Mouse (Mus musculus): Measurements from ENCODE around the gene Gpx6. TPM values are rescaled to one million over a fixed set of nuclear protein-coding genes. Genes with fewer than 3 reads are reported as not detected.

The Gpx6 gene
- 0.15 TPM in 1 of 2 replicates, not detected in the other for polyA plus RNA-seq (2014; fragmentation: Nextera tagmentation; extraction: Ambion mirVana)

DNA sequence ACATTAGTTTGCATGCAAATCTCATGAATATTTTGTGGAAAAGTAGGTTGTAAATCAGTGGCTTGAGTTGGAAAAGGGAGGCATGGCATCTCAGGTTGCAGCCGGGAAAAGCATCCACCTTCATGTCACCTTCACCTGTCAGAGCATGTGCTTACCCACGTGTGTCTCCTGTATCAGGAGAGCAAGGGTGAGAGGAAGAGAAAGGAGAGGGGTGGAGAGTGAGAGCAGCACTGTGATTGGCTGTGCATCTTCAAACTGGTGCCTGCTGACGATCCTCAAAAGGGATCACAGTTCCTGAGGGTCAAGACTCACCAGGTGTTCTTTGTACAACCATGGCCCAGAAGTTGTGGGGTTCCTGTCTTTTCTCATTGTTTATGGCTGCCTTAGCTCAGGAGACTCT, at the start of gene Gpx6:
TSS of gene Gpx6 (plus strand) at position 200 of the 400 bp plus-strand sequence.
- Histone ChIP-seq H3K4me2 (replicated peaks) (no peak within 1 kb of the TSS), H3K9me3 (ENCODE audit: control insufficient read depth, low read length) (no peaks in the 10 kb centered on the region), H3K27ac (no peak within 1 kb of the TSS), H3K9ac (no peak within 1 kb of the TSS), H3K4me1 (replicated peaks; ENCODE audit: control insufficient read depth, insufficient read depth, low read length) (no peaks in the 10 kb centered on the region), H3K27me3 (ENCODE audit: control insufficient read depth, insufficient read depth, low read length) (no peaks in the 10 kb centered on the region), H3K36me3 (replicated peaks; ENCODE audit: control insufficient read depth, insufficient read depth) (no peaks in the 10 kb centered on the region), H3K4me3 (replicated peaks; ENCODE audit: low read length) (no peak within 1 kb of the TSS)
- DNase-seq (ENCODE audit: low spot score) (no peak), ATAC-seq (ENCODE audit: low FRiP score) (no peak)
- WGBS, result 22% methylated on average over 3 of the region's 3 CpGs

DNA sequence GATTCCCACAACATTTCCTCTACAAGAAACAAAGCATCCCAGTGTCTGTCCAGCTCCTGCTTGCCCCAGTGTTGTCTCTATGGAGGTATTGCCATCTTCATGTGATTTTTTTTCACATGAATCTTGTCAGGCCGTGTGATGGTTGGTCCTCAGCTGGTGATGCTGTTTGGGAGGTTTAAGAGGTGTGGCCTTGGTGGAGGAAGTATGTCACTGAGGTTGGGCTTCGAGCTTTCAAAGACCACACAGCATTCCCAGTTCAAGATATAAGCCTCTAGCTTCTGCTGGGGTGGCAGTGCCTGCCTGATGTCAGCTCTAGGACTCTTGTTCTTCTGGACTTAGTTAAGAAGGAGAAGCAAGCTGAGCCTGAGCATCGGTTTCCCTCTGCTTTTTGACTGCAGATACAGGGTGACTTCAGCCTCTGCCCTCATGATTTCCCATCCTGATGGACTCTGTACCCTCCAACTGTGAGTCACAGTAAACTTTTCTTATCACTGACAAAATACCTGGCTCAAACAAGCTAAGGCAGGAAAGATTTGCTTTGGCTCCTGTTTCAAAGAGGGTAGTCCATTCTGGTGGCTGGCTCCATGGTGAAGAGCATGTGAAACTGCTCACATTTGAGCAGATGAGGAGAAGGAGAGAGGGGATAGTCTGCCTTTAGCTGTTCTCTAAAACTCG, 49.0 kb upstream of the Gpx6 start:
- ATAC-seq (ENCODE audit: low FRiP score) (no peak), DNase-seq (ENCODE audit: low spot score) (no peak)
- H3K36me3 ChIP-seq (replicated peaks; ENCODE audit: control insufficient read depth, insufficient read depth), result no peaks in the 10 kb centered on the region
- no peaks in the 10 kb centered on the region for H3K9me3 ChIP-seq (ENCODE audit: control insufficient read depth, low read length)
- H3K27ac ChIP-seq, result no peak overlapping the region
- 79% methylated on average over 4 of the region's 4 CpGs for WGBS
- no peak overlapping the region for H3K4me2 ChIP-seq (replicated peaks)
- 0 out of 2 replicates have a peak, but pooled peaks cover 3% of the 10 kb centered on the region for H3K4me1 ChIP-seq (replicated peaks; ENCODE audit: control insufficient read depth, insufficient read depth, low read length)
- H3K27me3 ChIP-seq (ENCODE audit: control insufficient read depth, insufficient read depth, low read length), result peaks cover 33% of the 10 kb centered on the region; the same call in 1 of the 2 replicates
- no peak overlapping the region for H3K4me3 ChIP-seq (replicated peaks; ENCODE audit: low read length)
- no peak overlapping the region for H3K9ac ChIP-seq

- DNase-seq (ENCODE audit: low spot score), result no peak
- peak overlapping the region; percentile 46; the same call in 1 of the 2 replicates for H3K9ac ChIP-seq
- H3K4me2 ChIP-seq (replicated peaks), result peak overlapping the region; percentile 47
- no peak overlapping the region for H3K27ac ChIP-seq
- WGBS, result under 1% methylated on average over 11 of the region's 11 CpGs
- peak overlapping the region; percentile 34 for H3K4me3 ChIP-seq (replicated peaks; ENCODE audit: low read length)
- H3K36me3 ChIP-seq (replicated peaks; ENCODE audit: control insufficient read depth, insufficient read depth), result no peaks in the 10 kb centered on the region
- peaks cover 41% of the 10 kb centered on the region; the same call in 1 of the 2 replicates for H3K27me3 ChIP-seq (ENCODE audit: control insufficient read depth, insufficient read depth, low read length)
- 0 out of 2 replicates have a peak, but pooled peaks cover 3% of the 10 kb centered on the region for H3K4me1 ChIP-seq (replicated peaks; ENCODE audit: control insufficient read depth, insufficient read depth, low read length)
- H3K9me3 ChIP-seq (ENCODE audit: control insufficient read depth, low read length), result no peaks in the 10 kb centered on the region
- no peak for ATAC-seq (ENCODE audit: low FRiP score)
These were observed 48.0 kb upstream of the Gpx6 start for GRCm38 (mm10) chr13:21263910-21264309.

DNA sequence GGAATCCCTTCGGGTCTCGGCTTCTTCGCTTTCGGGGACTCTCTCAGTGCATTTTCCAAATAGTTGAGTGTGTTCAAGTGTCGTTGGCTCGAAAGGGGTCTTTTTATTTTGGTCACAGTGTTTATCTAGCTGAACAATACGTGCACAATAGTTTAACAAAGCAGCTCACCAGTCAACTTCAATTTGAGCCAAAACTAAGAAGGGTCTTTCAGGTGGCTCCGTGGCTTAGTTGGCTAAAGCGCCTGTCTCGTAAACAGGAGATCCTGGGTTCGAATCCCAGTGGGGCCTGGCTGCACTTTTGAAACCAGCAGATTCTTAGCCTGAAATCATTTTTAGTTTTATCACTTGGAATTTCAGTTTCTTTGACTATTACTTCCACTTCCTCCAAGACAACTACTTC, 47.6 kb upstream of the Gpx6 start:
- Histone ChIP-seq H3K9ac (peak overlapping the region; percentile 46; the same call in 1 of the 2 replicates), H3K4me2 (replicated peaks) (peak overlapping the region; percentile 47), H3K4me3 (replicated peaks; ENCODE audit: low read length) (peak overlapping the region; percentile 34), H3K36me3 (replicated peaks; ENCODE audit: control insufficient read depth, insufficient read depth) (no peaks in the 10 kb centered on the region), H3K9me3 (ENCODE audit: control insufficient read depth, low read length) (no peaks in the 10 kb centered on the region), H3K27me3 (ENCODE audit: control insufficient read depth, insufficient read depth, low read length) (peaks cover 41% of the 10 kb centered on the region; the same call in 1 of the 2 replicates), H3K4me1 (replicated peaks; ENCODE audit: control insufficient read depth, insufficient read depth, low read length) (0 out of 2 replicates have a peak, but pooled peaks cover 3% of the 10 kb centered on the region), H3K27ac (no peak overlapping the region)
- peak; percentile 86 for DNase-seq (ENCODE audit: low spot score)
- under 1% methylated on average over 11 of the region's 11 CpGs for WGBS
- ATAC-seq (ENCODE audit: low FRiP score), result no peak

DNA sequence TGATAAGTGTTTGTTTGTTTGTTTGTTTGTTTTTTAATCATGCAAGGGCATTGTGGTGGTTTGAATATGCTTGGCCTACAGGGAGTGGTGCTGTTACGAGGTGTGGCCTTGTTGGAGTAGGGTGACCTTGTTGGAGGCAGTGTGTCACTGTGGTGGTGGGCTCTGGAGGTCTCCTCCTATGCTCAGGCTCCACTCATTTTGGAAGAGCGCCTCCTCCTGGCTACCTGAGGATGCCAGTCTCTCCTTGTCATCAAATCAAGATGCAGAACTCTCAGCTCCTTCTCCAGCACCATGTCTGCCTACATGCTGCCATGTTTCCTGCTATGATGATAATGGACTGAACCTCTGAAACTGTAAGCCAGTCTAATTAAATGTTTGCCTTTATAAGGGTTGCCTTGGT, 46.2 kb upstream of the Gpx6 start:
- H3K4me2 ChIP-seq (replicated peaks), result no peak overlapping the region
- H3K4me3 ChIP-seq (replicated peaks; ENCODE audit: low read length), result no peak overlapping the region
- no peaks in the 10 kb centered on the region for H3K36me3 ChIP-seq (replicated peaks; ENCODE audit: control insufficient read depth, insufficient read depth)
- no peak overlapping the region for H3K27ac ChIP-seq
- H3K9ac ChIP-seq, result no peak overlapping the region
- 39% methylated on average over 2 of the region's 2 CpGs for WGBS
- H3K9me3 ChIP-seq (ENCODE audit: control insufficient read depth, low read length), result no peaks in the 10 kb centered on the region
- H3K4me1 ChIP-seq (replicated peaks; ENCODE audit: control insufficient read depth, insufficient read depth, low read length), result 0 out of 2 replicates have a peak, but pooled peaks cover 3% of the 10 kb centered on the region
- no peak for DNase-seq (ENCODE audit: low spot score)
- no peak for ATAC-seq (ENCODE audit: low FRiP score)
- H3K27me3 ChIP-seq (ENCODE audit: control insufficient read depth, insufficient read depth, low read length), result peaks cover 40% of the 10 kb centered on the region; the same call in 1 of the 2 replicates

DNA sequence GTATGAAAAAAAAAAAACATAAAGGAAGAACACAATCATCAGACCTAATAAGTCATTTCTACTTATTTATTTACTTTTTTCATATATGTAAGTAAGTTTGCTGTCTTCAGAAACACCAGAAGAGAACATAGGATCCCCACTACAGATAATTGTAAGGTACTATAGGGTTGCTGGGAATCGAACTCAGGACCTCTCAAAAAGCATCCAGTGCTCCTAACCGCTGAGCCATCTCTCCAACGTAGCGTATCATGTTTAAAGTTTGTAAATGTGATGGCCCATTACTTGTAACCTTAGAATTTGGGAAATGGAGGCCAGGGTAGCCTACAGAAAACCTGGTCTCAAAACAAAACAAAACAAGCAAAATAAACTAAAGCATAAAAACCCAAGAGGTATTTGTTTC, 44.4 kb upstream of the Gpx6 start:
- H3K9me3 ChIP-seq (ENCODE audit: control insufficient read depth, low read length), result no peaks in the 10 kb centered on the region
- peak overlapping the region; percentile 29 for H3K4me2 ChIP-seq (replicated peaks)
- H3K36me3 ChIP-seq (replicated peaks; ENCODE audit: control insufficient read depth, insufficient read depth), result no peaks in the 10 kb centered on the region
- H3K27ac ChIP-seq, result no peak overlapping the region
- peak overlapping the region; percentile 8; the same call in 1 of the 2 replicates for H3K4me3 ChIP-seq (replicated peaks; ENCODE audit: low read length)
- no peak for DNase-seq (ENCODE audit: low spot score)
- H3K4me1 ChIP-seq (replicated peaks; ENCODE audit: control insufficient read depth, insufficient read depth, low read length), result 0 out of 2 replicates have a peak, but pooled peaks cover 3% of the 10 kb centered on the region
- WGBS, result 16% methylated on average over 4 of the region's 4 CpGs
- H3K9ac ChIP-seq, result no peak overlapping the region
- peaks cover 30% of the 10 kb centered on the region; the same call in 1 of the 2 replicates for H3K27me3 ChIP-seq (ENCODE audit: control insufficient read depth, insufficient read depth, low read length)
- no peak for ATAC-seq (ENCODE audit: low FRiP score)

GRCm38 (mm10) chr13:21268262-21268661, 43.7 kb upstream of the Gpx6 start:
- 0 out of 2 replicates have a peak, but pooled peaks cover 3% of the 10 kb centered on the region for H3K4me1 ChIP-seq (replicated peaks; ENCODE audit: control insufficient read depth, insufficient read depth, low read length)
- peak overlapping the region; percentile 29; the same call in 1 of the 2 replicates for H3K4me2 ChIP-seq (replicated peaks)
- no peaks in the 10 kb centered on the region for H3K9me3 ChIP-seq (ENCODE audit: control insufficient read depth, low read length)
- H3K9ac ChIP-seq, result no peak overlapping the region
- DNase-seq (ENCODE audit: low spot score) (no peak), ATAC-seq (ENCODE audit: low FRiP score) (no peak)
- H3K27ac ChIP-seq, result no peak overlapping the region
- WGBS, result 7% methylated on average over 1 of the region's 1 CpGs
- H3K27me3 ChIP-seq (ENCODE audit: control insufficient read depth, insufficient read depth, low read length), result peaks cover 27% of the 10 kb centered on the region; the same call in 1 of the 2 replicates
- H3K36me3 ChIP-seq (replicated peaks; ENCODE audit: control insufficient read depth, insufficient read depth), result no peaks in the 10 kb centered on the region
- H3K4me3 ChIP-seq (replicated peaks; ENCODE audit: low read length), result peak overlapping the region; percentile 8; the same call in 1 of the 2 replicates

DNA sequence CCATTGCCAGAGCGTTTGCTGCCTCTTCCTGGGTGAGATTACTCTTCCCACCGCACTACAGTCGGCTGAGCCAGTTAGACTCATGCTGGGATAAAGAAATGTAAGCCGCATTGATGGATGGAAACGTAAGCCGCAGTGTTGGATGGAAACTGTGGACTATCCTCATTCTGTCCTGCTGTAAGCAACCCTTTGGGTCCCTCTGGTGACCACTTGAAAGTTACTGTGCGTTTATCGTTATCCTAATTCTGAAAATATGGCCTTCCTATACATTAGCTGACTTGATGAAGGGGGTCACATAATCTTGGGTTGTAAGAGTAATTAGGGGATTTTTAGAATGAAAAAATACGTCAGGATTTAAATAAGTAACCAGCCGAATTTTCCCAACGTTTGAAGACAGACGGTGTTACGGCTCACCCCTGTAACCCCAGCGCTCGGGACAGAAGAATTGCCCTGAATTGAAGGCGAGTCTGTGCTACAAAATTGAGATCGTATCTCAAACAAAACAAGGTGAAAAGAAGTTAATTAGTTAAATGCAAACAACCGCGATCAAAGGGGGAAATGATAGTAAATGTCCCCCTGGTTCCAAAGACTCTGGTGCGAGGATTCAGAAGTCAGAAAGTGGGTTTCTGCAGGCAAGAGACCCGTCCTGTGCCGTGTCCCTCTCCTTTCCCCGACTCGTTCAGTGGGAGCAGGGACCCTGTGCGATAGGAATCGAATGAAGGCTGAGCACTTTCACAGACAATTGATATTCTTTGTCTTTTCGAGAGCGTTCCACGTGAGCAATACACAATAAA, 36.7 kb upstream of the Gpx6 start:
- H3K4me2 ChIP-seq (replicated peaks), result peak overlapping the region; percentile 82
- peaks cover 15% of the 10 kb centered on the region for H3K4me1 ChIP-seq (replicated peaks; ENCODE audit: control insufficient read depth, insufficient read depth, low read length)
- H3K27me3 ChIP-seq (ENCODE audit: control insufficient read depth, insufficient read depth, low read length), result peaks cover 10% of the 10 kb centered on the region; the same call in 1 of the 2 replicates
- WGBS, result under 1% methylated on average over 29 of the region's 29 CpGs
- no peaks in the 10 kb centered on the region for H3K9me3 ChIP-seq (ENCODE audit: control insufficient read depth, low read length)
- DNase-seq (ENCODE audit: low spot score) (peak; percentile 73), ATAC-seq (ENCODE audit: low FRiP score) (peak; percentile 68)
- H3K4me3 ChIP-seq (replicated peaks; ENCODE audit: low read length), result peak overlapping the region; percentile 66
- H3K9ac ChIP-seq, result peak overlapping the region; percentile 68
- H3K36me3 ChIP-seq (replicated peaks; ENCODE audit: control insufficient read depth, insufficient read depth), result no peaks in the 10 kb centered on the region
- H3K27ac ChIP-seq, result peak overlapping the region; percentile 29; the same call in 1 of the 2 replicates
